Mouse (Mus musculus) bone marrow macrophage, adult 2 months (primary cell): ENCODE measurements around the gene LTO1. TPM values are rescaled to one million over a fixed set of nuclear protein-coding genes. Genes with fewer than 3 reads are reported as not detected.

ENCODE experiments used
- H3K27ac ChIP-seq: 2 replicates; pipeline ENCODE4 v1.5.1; 2012; ENCODE audit warnings: low read depth, low read length; ENCODE audit not compliant: insufficient read depth
- H3K4me1 ChIP-seq: 2 replicates; pipeline ENCODE4 v1.6.1; 2012; ENCODE audit warnings: low read length; ENCODE audit not compliant: control insufficient read depth, insufficient read depth
- H3K4me3 ChIP-seq: 2 replicates; pipeline ENCODE4 v1.5.1; 2012; ENCODE audit warnings: mild to moderate bottlenecking, low read length, moderate library complexity; ENCODE audit not compliant: insufficient read depth
- CTCF ChIP-seq: IDR thresholded peaks from 2 replicates; pipeline ENCODE4 v1.5.1; 2012; ENCODE audit warnings: low read depth, mild to moderate bottlenecking, low read length, moderate library complexity
- POLR2A ChIP-seq: IDR thresholded peaks from 2 replicates; pipeline ENCODE4 v1.6.1; 2012; ENCODE audit warnings: mild to moderate bottlenecking, low read depth, low read length, borderline replicate concordance
- polyA plus RNA-seq: library from polyadenylated mRNA; stranded (reverse); fragments of >200 nt; gene quantifications from 2 replicates; pipeline ENCODE4 v1.2.4, GENCODE M21; 2012; ENCODE audit not compliant: missing spikeins, insufficient read depth, insufficient read length

LTO1 gene
- polyA plus RNA-seq, 1 experiment: 30.3 TPM

GRCm38 (mm10) chr7:144907793-144908192 lies 7.1 kb upstream of the LTO1 start:
- Histone ChIP-seq H3K4me1 (no peaks in the 10 kb centered on the region), H3K4me3 (no peak overlapping the region), H3K27ac (no peak overlapping the region)
- TF ChIP-seq CTCF (no peak), POLR2A (no peak)

GRCm38 (mm10) chr7:144908705-144909104 lies 6.2 kb upstream of the LTO1 start:
- H3K27ac ChIP-seq: no peak overlapping the region
- no peaks in the 10 kb centered on the region for H3K4me1 ChIP-seq
- TF ChIP-seq CTCF (no peak), POLR2A (no peak)
- no peak overlapping the region for H3K4me3 ChIP-seq

- H3K27ac ChIP-seq: no peak overlapping the region
- no peak overlapping the region for H3K4me3 ChIP-seq
- TF ChIP-seq CTCF: no peak
- no peak for TF ChIP-seq POLR2A
- H3K4me1 ChIP-seq: peaks cover 4% of the 10 kb centered on the region
These were observed 3.8 kb upstream of the LTO1 start for GRCm38 (mm10) chr7:144911121-144911520.

GRCm38 (mm10) chr7:144912897-144913296 lies 2.0 kb upstream of the LTO1 start:
- TF ChIP-seq POLR2A: no peak
- TF ChIP-seq CTCF: no peak
- Histone ChIP-seq H3K4me3 (no peak overlapping the region), H3K4me1 (peaks cover 9% of the 10 kb centered on the region)

GRCm38 (mm10) chr7:144914296-144914947 lies 478 bp upstream of the LTO1 start:
- H3K4me1 ChIP-seq: peaks cover 9% of the 10 kb centered on the region
- peak overlapping the region; percentile 71 for H3K27ac ChIP-seq

More at GRCm38 (mm10) chr7:144912897-144913296, 2.0 kb upstream of the LTO1 start:
- H3K27ac ChIP-seq: no peak overlapping the region

GRCm38 (mm10) chr7:144918823-144919222 lies 3.9 kb downstream of the LTO1 start:
- Histone ChIP-seq H3K4me3 (no peak overlapping the region), H3K27ac (no peak overlapping the region), H3K4me1 (peaks cover 29% of the 10 kb centered on the region)
- TF ChIP-seq POLR2A: no peak
- TF ChIP-seq CTCF: no peak

More at GRCm38 (mm10) chr7:144914296-144914947, 478 bp upstream of the LTO1 start:
- peak overlapping the region; percentile 89 for H3K4me3 ChIP-seq
- TF ChIP-seq CTCF (no peak), POLR2A (0 out of 2 replicates have a peak, but pooled peaks have one; percentile 9)

- TF ChIP-seq CTCF: no peak
- TF ChIP-seq POLR2A: no peak
- H3K27ac ChIP-seq: no peak overlapping the region
- H3K4me3 ChIP-seq: no peak overlapping the region
- peaks cover 18% of the 10 kb centered on the region for H3K4me1 ChIP-seq
These were observed 12.7 kb downstream of the LTO1 start for GRCm38 (mm10) chr7:144927591-144927990.

- Histone ChIP-seq H3K4me3 (no peak overlapping the region), H3K4me1 (peaks cover 21% of the 10 kb centered on the region), H3K27ac (no peak overlapping the region)
- TF ChIP-seq POLR2A (no peak), CTCF (no peak)
These were observed 13.3 kb downstream of the LTO1 start for GRCm38 (mm10) chr7:144928009-144928888.

- peaks cover 18% of the 10 kb centered on the region for H3K4me1 ChIP-seq
- H3K4me3 ChIP-seq: no peak overlapping the region
- no peak overlapping the region for H3K27ac ChIP-seq
- no peak for TF ChIP-seq CTCF
- TF ChIP-seq POLR2A: no peak
These were observed 13.9 kb downstream of the LTO1 start for GRCm38 (mm10) chr7:144928889-144929210.

GRCm38 (mm10) chr7:144929506-144929905 lies 14.6 kb downstream of the LTO1 start:
- Histone ChIP-seq H3K27ac (no peak overlapping the region), H3K4me3 (no peak overlapping the region), H3K4me1 (peaks cover 22% of the 10 kb centered on the region)
- TF ChIP-seq CTCF (no peak), POLR2A (no peak)
